Mouse (Mus musculus) naive thymus-derived CD4-positive, alpha-beta T cell, adult 2 months (primary cell): ENCODE results near the gene Hoxb8.

Experiments
- DNase-seq: peaks from one replicate; pipeline ENCODE4 v3.0.0-alpha.2; 2011; ENCODE audit warnings: low read depth

Gene Hoxb8

GRCm38 (mm10) chr11:96268031-96268745, 13.5 kb upstream of the Hoxb8 start:
- DNase-seq, result no peak

GRCm38 (mm10) chr11:96269869-96270268, 11.8 kb upstream of the Hoxb8 start:
- DNase-seq, result no peak

GRCm38 (mm10) chr11:96270996-96271540, 10.6 kb upstream of the Hoxb8 start, which contains the start of gene Hoxb9:
TSS of gene Hoxb9 (plus strand) at chr11:96271457.
- peak; percentile 43 for DNase-seq

DNA sequence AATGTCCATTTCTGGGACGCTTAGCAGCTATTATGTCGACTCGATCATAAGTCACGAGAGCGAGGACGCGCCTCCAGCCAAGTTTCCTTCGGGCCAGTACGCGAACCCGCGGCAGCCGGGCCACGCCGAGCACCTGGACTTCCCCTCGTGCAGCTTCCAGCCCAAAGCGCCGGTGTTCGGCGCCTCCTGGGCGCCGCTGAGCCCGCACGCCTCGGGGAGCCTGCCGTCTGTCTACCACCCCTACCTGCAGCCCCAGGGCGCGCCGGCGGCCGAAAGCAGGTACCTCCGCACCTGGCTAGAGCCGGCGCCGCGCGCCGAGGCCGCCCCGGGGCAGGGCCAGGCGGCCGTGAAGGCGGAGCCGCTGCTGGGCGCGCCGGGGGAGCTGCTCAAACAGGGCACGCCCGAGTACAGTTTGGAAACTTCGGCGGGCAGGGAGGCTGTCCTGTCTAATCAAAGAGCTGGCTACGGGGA, 10.1 kb upstream of the Hoxb8 start:
- DNase-seq, result peak; percentile 29

DNA sequence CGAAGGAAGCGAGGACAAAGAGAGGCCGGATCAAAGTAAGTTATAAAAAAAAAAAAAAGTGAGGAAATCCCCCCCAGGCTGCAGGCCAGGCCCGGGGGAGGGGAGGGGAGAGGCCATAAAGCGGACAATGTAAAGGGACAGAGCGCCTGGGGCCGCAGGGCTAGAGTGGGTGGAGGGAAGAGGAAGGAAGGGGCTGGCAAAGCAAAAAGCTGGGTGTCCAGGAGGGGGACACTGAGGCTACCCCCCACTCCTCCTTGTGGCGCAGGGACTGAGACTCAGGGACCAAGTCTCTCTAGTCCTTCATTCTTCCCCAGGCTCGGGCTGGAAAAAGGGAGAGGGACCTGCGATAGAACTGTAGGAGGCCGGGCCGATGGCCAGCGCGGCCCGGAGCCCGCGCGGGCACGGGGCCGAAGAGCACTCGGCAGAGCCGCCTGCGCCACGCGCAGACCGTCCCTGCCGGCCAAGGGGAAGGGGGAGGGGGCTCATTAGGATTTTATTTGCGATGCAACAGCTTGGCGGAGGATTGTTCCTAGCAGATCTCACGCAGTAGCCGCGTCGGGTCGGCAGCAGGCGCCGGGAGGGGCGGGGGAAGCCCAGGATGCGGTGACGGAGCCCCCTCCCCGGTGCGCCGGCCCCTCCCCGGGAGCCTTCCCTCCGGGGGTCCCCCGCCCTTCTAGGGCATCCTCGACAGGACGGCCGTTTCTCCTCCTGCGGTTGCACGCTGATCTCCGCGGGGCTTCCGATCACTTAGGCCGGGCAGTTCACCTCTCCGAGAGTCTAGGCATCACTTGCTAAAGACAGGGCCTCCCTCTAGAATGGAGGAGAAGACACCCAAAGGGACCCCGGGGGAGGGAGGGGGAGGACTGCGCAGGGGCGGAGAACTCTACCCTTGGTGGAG, 9.4 kb upstream of the Hoxb8 start:
- peak; percentile 27 for DNase-seq

- no peak for DNase-seq
These were observed 7.3 kb upstream of the Hoxb8 start for GRCm38 (mm10) chr11:96274428-96274827.

DNA sequence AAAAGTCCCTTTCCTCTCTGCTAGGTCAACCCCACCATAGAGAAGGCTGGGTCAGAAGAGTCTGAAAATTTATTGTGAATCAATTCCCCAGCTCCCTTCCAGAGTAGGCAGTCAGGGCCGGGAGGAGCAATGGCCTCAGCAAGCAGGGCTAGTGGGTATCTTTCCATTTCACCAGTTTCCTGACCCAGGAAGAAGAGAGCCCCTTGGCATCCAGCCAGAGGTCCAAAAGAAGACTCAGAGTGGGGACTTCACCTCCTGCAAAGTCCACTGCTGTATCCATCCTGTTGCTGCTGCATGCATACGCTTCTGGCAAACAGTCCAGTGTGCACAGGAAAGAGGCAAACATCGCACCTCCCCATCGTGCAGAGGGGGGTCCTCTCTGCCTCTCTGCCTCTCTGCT, 5.8 kb upstream of the Hoxb8 start:
- no peak for DNase-seq

- DNase-seq, result no peak
These were observed 4.3 kb upstream of the Hoxb8 start for GRCm38 (mm10) chr11:96277151-96278044.

GRCm38 (mm10) chr11:96278324-96278723, 3.4 kb upstream of the Hoxb8 start:
- DNase-seq, result no peak

- peak; percentile 92 for DNase-seq
These were observed 2.9 kb upstream of the Hoxb8 start for GRCm38 (mm10) chr11:96278773-96279172.

DNA sequence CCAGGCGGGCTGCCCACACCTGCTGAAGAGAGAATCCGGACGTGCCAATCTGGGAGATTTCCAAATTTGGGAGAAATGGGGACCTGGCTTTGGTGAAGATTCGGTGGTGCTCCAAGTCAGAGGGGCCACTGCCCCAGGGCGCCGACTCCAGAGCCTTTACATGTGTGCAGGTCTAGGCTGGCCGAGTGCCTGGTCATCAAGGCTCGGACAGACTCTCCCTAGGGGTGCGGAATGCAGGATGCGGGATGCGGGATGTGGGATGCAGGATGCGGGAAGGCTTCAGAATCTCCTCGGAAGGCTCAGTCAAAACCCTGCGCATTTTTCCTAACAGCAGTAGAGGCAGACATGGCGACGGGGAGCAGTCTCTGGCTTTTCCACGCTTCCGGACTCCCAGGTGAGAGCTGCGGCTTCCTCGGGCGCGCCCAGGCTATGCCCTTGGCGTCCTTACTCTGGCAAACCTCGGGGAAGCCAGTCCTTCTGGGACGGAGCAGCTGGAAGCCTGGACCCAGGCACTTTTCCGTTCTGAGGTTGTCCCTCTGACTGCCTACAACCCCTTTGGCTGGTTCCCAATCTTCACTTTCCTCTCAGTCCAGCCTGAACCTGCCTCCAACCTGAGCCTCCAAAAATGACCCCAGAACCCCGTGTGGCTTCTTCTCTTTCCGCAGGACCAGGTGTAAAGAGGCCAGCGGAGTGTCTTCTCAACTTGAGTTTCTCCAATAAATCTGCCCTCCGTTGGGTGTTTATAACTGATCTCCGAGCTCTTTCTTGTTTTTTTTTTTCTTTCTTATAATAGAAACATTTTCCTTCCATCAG, 2.1 kb upstream of the Hoxb8 start:
- no peak for DNase-seq

DNA sequence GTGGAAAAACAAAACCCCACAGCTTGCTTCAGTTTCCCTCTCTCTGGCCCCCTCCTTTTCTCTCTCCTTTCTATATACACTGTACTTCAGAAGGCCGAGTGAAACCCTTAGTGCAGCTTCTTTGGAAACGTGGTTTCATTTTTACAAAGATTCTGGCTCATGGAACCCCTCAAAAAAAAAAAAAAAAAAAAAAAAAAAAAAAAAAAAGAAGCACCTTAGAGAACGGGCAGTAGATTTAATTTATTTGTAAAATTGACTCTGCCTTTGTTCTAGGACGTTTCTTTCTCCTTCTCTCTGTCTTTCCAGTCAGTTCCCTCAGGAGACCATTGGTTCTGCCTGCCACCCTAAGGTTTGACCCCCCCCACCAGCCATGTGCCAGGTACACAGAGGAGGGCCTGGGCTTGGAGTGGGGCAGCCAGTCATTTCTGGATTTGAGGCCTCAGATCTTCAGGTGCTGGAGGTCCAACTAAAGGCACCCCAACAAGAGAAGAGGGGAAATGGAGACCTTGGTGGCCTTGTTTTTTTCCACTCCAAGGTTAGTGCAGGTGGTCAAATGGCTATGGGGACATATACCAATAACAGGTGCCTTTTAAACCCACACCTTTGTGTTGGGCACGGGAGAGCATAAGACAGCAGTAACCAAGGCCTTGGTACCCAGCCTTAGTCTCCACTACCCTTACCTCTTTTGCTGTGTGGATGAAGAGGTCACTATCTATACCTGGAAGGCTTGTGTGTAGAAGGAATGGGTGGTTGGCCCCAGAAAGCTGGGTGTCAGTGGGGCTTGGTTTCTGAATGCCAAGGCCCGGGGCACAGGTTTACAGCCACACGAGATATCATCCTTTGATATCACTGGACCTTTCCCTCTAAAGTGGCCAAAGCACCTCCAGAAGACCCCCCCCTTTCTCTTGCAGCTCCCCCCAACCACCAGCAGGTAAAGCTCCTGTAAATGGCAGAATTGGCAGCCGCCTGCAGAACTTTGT, 1.0 kb upstream of the Hoxb8 start:
- DNase-seq, result no peak

DNA sequence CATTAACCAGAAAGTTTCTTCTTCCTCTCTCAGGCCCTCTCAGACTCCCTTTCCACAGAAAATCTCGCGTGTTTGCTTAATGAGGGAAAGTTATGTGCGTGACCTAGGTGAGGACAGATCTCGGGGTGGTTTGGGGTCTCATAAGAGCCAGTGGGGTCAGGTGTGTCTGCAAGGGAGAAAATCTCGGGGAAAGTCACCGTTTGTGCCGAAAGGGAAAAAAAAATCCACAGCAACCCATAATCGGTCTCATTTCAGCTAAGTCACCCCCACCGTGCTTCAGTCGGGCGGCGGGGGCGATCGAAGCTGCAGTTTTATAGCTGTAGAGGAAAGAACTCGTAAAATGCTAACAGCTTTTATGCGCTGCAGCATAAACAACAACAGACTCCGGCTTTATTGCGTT, 309 bp upstream of the Hoxb8 start:
- DNase-seq, result no peak

DNA sequence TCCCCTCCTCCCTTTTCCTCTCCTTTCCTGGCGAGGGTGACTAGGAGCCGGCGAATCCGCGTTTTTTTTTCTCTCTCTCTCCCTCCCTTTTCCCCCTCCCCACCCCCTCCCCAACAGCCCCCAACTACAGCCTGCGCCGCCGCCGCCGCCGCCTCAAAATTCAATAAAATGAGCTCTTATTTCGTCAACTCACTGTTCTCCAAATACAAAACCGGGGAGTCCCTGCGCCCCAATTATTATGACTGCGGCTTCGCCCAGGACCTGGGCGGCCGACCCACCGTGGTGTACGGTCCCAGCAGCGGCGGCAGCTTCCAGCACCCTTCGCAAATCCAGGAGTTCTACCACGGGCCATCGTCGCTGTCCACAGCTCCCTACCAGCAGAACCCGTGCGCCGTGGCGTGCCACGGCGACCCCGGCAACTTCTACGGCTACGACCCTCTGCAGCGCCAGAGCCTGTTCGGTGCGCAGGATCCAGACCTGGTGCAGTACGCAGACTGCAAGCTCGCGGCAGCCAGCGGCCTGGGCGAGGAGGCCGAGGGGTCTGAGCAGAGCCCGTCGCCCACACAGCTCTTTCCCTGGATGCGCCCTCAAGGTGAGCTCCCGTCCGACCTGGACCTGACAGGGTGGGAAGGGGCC, 1.2 kb downstream of the Hoxb8 start:
- DNase-seq, result no peak

DNA sequence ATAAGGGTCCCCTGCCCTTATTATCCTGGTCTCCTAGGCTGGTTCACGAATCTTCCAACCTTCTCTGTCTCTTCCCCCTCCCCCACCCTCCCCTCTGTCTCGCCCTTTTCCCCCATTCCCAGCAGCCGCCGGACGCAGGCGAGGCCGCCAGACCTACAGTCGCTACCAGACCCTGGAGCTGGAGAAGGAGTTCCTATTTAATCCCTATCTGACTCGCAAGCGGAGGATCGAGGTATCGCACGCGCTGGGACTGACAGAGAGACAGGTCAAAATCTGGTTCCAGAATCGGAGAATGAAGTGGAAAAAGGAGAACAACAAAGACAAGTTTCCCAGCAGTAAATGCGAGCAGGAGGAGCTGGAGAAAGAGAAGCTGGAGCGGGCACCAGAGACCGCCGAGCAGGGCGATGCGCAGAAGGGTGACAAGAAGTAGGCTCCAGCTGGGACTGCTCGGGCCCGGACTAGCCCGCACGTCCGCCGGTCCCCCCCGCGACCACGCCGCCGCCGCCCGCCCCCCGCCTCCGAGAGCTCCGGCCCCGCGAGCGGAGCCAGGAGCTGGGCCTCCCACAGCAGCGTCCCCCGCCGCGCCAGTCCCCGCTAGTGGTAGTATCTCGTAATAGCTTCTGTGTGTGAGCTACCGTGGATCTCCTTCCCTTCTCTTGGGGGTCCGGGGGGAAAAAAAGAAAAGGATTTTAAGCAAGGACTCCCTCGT, 2.5 kb downstream of the Hoxb8 start:
- DNase-seq, result peak; percentile 57

- DNase-seq, result no peak
These were observed 3.3 kb downstream of the Hoxb8 start for GRCm38 (mm10) chr11:96284774-96285734.
